ENCODE assay signal across 24 mouse cellular contexts in the genomic region with DNA sequence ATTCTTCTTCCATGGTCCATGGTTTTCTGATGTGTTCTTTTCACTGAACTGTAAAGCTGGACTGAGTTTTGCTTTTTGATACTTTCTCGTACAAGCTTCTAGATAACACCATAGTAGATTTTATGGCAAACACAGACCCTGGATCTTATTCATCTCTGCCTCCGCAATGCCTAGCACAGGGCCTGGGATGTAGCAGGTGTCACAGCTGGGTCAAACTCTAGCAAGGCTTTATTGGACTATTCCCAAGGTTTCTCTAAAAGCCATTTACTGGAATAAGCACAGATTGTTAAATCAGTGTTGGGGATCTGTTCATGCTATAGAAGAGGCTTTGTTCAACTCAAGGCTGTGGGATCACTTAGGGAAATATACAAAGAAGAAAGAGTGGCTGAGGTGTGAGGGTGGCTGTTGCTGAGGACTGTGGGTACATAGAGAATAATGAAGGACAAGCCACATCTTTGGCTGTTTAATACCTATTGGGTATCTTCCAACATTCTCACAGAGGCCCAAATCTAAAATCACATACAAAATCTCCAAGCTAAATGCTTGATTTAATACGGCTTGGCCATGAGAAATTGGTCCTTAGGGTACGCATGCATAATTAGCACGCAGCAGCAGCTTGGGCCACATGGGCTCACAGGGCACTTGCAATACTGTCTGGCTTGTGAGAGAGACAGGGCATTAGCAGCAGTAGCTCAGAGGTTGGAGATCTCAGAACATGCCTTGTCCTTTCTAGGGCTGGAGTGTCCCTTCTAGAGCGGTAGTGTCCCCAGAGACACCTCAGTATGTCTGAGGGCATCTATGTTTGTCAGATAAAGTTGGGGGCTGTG.
DNase-seq lines count a peak whose midpoint lies in the region; ATAC-seq and TF ChIP-seq lines count a peak whose summit lies in the region.
"Had no signal": no experiment of that assay in that cellular context is flagged by ENCODE, and none has a peak within 500 bp of the region (broad histone marks: within the 10 kb centered on the region; RNA-seq: fewer than 3 reads in every experiment).

No protein-coding gene starts in this region.

- no peaks in the 10 kb centered on the region for H3K9me3 ChIP-seq in forebrain, embryonic 14.5 days (replicated peaks; ENCODE audit: control insufficient read depth, low read length)
- H3K9me3 ChIP-seq in forebrain, postnatal 0 days (ENCODE audit: low read length): no peaks in the 10 kb centered on the region
- no peaks in the 10 kb centered on the region for H3K9me3 ChIP-seq in hindbrain, embryonic 15.5 days
- no peaks in the 10 kb centered on the region for H3K9me3 ChIP-seq in hindbrain, embryonic 11.5 days (ENCODE audit: control insufficient read depth, low read length)
- no peaks in the 10 kb centered on the region for H3K9me3 ChIP-seq in hindbrain, embryonic 16.5 days (ENCODE audit: control insufficient read depth, low read length)
- H3K9me3 ChIP-seq in midbrain, embryonic 14.5 days (ENCODE audit: control insufficient read depth, low read length): no peaks in the 10 kb centered on the region
- H3K9me3 ChIP-seq: embryonic facial prominence, embryonic 12.5 days; midbrain, embryonic 12.5 days had no signal

- H3K27me3 ChIP-seq in forebrain, embryonic 14.5 days (replicated peaks; ENCODE audit: control insufficient read depth, insufficient read depth, low read length): no peaks in the 10 kb centered on the region
- no peaks in the 10 kb centered on the region for H3K27me3 ChIP-seq in forebrain, postnatal 0 days (ENCODE audit: insufficient read depth, low read length)
- H3K27me3 ChIP-seq in hindbrain, embryonic 15.5 days: no peaks in the 10 kb centered on the region
- H3K27me3 ChIP-seq in hindbrain, embryonic 11.5 days (ENCODE audit: control insufficient read depth, insufficient read depth, low read length): no peaks in the 10 kb centered on the region
- H3K27me3 ChIP-seq in hindbrain, embryonic 16.5 days (replicated peaks; ENCODE audit: control insufficient read depth, insufficient read depth, low read length): no peaks in the 10 kb centered on the region
- H3K27me3 ChIP-seq in midbrain, embryonic 14.5 days (ENCODE audit: control insufficient read depth, insufficient read depth, low read length): no peaks in the 10 kb centered on the region
- H3K27me3 ChIP-seq: embryonic facial prominence, embryonic 12.5 days; midbrain, embryonic 12.5 days had no signal

- WGBS in forebrain, embryonic 14.5 days: 68% methylated on average over 6 of the region's 6 CpGs
- WGBS in forebrain, postnatal 0 days: 58% methylated on average over 6 of the region's 6 CpGs
- WGBS in hindbrain, embryonic 15.5 days: 56% methylated on average over 6 of the region's 6 CpGs
- 78% methylated on average over 6 of the region's 6 CpGs for WGBS in hindbrain, embryonic 11.5 days
- 42% methylated on average over 6 of the region's 6 CpGs for WGBS in hindbrain, embryonic 16.5 days
- 71% methylated on average over 6 of the region's 6 CpGs for WGBS in midbrain, embryonic 14.5 days

- no peaks in the 10 kb centered on the region for H3K36me3 ChIP-seq in forebrain, embryonic 14.5 days (ENCODE audit: control insufficient read depth, insufficient read depth, low read length)
- 0 out of 2 replicates have a peak, but pooled peaks cover 4% of the 10 kb centered on the region for H3K36me3 ChIP-seq in forebrain, postnatal 0 days (ENCODE audit: insufficient read depth)
- H3K36me3 ChIP-seq in hindbrain, embryonic 15.5 days: no peaks in the 10 kb centered on the region
- H3K36me3 ChIP-seq in hindbrain, embryonic 11.5 days (ENCODE audit: control insufficient read depth, insufficient read depth, low read length): no peaks in the 10 kb centered on the region
- no peaks in the 10 kb centered on the region for H3K36me3 ChIP-seq in hindbrain, embryonic 16.5 days (ENCODE audit: control insufficient read depth, insufficient read depth, low read length)
- no peaks in the 10 kb centered on the region for H3K36me3 ChIP-seq in midbrain, embryonic 14.5 days (ENCODE audit: control insufficient read depth, insufficient read depth, low read length)
- H3K36me3 ChIP-seq: embryonic facial prominence, embryonic 12.5 days; midbrain, embryonic 12.5 days had no signal

- H3K4me2 ChIP-seq in forebrain, embryonic 14.5 days (ENCODE audit: low read length): no peak overlapping the region
- no peak overlapping the region for H3K4me2 ChIP-seq in forebrain, postnatal 0 days (ENCODE audit: low read depth)
- no peak overlapping the region for H3K4me2 ChIP-seq in hindbrain, embryonic 15.5 days
- no peak overlapping the region for H3K4me2 ChIP-seq in hindbrain, embryonic 11.5 days (replicated peaks; ENCODE audit: low read depth, low read length)
- no peak overlapping the region for H3K4me2 ChIP-seq in hindbrain, embryonic 16.5 days (ENCODE audit: low read length)
- no peak overlapping the region for H3K4me2 ChIP-seq in midbrain, embryonic 14.5 days (ENCODE audit: low read length)
- H3K4me2 ChIP-seq: embryonic facial prominence, embryonic 12.5 days; heart, embryonic 11.5 days; midbrain, embryonic 12.5 days had no signal

- H3K9ac ChIP-seq in forebrain, embryonic 14.5 days (ENCODE audit: low read length): no peak overlapping the region
- no peak overlapping the region for H3K9ac ChIP-seq in forebrain, postnatal 0 days
- H3K9ac ChIP-seq in hindbrain, embryonic 15.5 days: no peak overlapping the region
- H3K9ac ChIP-seq in hindbrain, embryonic 11.5 days (ENCODE audit: low read depth, low read length): no peak overlapping the region
- H3K9ac ChIP-seq in hindbrain, embryonic 16.5 days (ENCODE audit: low read depth, low read length): no peak overlapping the region
- H3K9ac ChIP-seq in midbrain, embryonic 14.5 days (replicated peaks; ENCODE audit: low read length): no peak overlapping the region
- H3K9ac ChIP-seq: embryonic facial prominence, embryonic 12.5 days; liver, postnatal 0 days; midbrain, embryonic 12.5 days had no signal

- DNase-seq in forebrain, embryonic 14.5 days (ENCODE audit: low spot score): peak; percentile 17
- DNase-seq in forebrain, postnatal 0 days: no peak
- no peak for DNase-seq in hindbrain, embryonic 11.5 days (ENCODE audit: low spot score)
- peak; percentile 48 for DNase-seq in midbrain, embryonic 14.5 days
- no peak for DNase-seq in retina, embryonic 14.5 days (ENCODE audit: low spot score)
- DNase-seq: adrenal gland, postnatal 36 days; cerebellum, adult 11 months; cerebellum, adult 9-11 months; kidney, adult 18-20 months; kidney, postnatal 4 days; liver, postnatal 0 days; retina, postnatal 1 day; right cerebral cortex, postnatal 25 days; spleen, adult 18-20 months had no signal

- H3K4me1 ChIP-seq in forebrain, embryonic 14.5 days (ENCODE audit: control insufficient read depth, insufficient read depth, low read length): peaks cover 22% of the 10 kb centered on the region
- no peaks in the 10 kb centered on the region for H3K4me1 ChIP-seq in forebrain, postnatal 0 days (ENCODE audit: insufficient read depth)
- H3K4me1 ChIP-seq in hindbrain, embryonic 15.5 days (replicated peaks): peaks cover 18% of the 10 kb centered on the region
- no peaks in the 10 kb centered on the region for H3K4me1 ChIP-seq in hindbrain, embryonic 11.5 days (replicated peaks; ENCODE audit: control insufficient read depth, insufficient read depth, low read length)
- peaks cover 3% of the 10 kb centered on the region; the same call in 1 of the 2 replicates for H3K4me1 ChIP-seq in hindbrain, embryonic 16.5 days (ENCODE audit: control insufficient read depth, insufficient read depth, low read depth, low read length)
- peaks cover 5% of the 10 kb centered on the region; the same call in 1 of the 2 replicates for H3K4me1 ChIP-seq in midbrain, embryonic 14.5 days (ENCODE audit: control insufficient read depth, insufficient read depth, low read length)
- H3K4me1 ChIP-seq: embryonic facial prominence, embryonic 12.5 days had no signal

- H3K4me3 ChIP-seq in forebrain, embryonic 14.5 days (ENCODE audit: low read depth, low read length): no peak overlapping the region
- no peak overlapping the region for H3K4me3 ChIP-seq in forebrain, postnatal 0 days (ENCODE audit: low read depth, low read length)
- no peak overlapping the region for H3K4me3 ChIP-seq in hindbrain, embryonic 15.5 days
- no peak overlapping the region for H3K4me3 ChIP-seq in hindbrain, embryonic 11.5 days (ENCODE audit: low read depth, low read length)
- H3K4me3 ChIP-seq in hindbrain, embryonic 16.5 days (ENCODE audit: low read length): no peak overlapping the region
- no peak overlapping the region for H3K4me3 ChIP-seq in midbrain, embryonic 14.5 days (replicated peaks; ENCODE audit: low read depth, low read length)
- H3K4me3 ChIP-seq: embryonic facial prominence, embryonic 12.5 days; erythroblast, embryonic 14.5 days; midbrain, embryonic 12.5 days had no signal

- peak overlapping the region; percentile 30 for H3K27ac ChIP-seq in forebrain, embryonic 14.5 days (ENCODE audit: low read depth, low read length)
- no peak overlapping the region for H3K27ac ChIP-seq in forebrain, postnatal 0 days (ENCODE audit: low read depth, low read length)
- peak overlapping the region; percentile 22; the same call in 1 of the 2 replicates for H3K27ac ChIP-seq in hindbrain, embryonic 15.5 days (replicated peaks)
- H3K27ac ChIP-seq in hindbrain, embryonic 11.5 days (ENCODE audit: low read depth, low read length): no peak overlapping the region
- H3K27ac ChIP-seq in hindbrain, embryonic 16.5 days (ENCODE audit: low read depth, low read length): no peak overlapping the region
- H3K27ac ChIP-seq in midbrain, embryonic 14.5 days (replicated peaks; ENCODE audit: low read depth, low read length): 0 out of 2 replicates have a peak overlapping the region, but pooled peaks have one; percentile 10
- H3K27ac ChIP-seq: embryonic facial prominence, embryonic 12.5 days; macrophage; midbrain, embryonic 12.5 days had no signal

- peak; percentile 40; the same call in 1 of the 2 replicates for ATAC-seq in forebrain, embryonic 14.5 days
- no peak for ATAC-seq in forebrain, postnatal 0 days
- ATAC-seq in hindbrain, embryonic 15.5 days (ENCODE audit: low FRiP score, low read depth): peak; percentile 65; the same call in 1 of the 2 replicates
- no peak for ATAC-seq in hindbrain, embryonic 11.5 days (ENCODE audit: low FRiP score)
- ATAC-seq in hindbrain, embryonic 16.5 days: peak; percentile 68; the same call in 1 of the 2 replicates
- ATAC-seq in midbrain, embryonic 14.5 days (ENCODE audit: low FRiP score, low TSS enrichment): no peak; the same call in 1 of the 2 replicates
- no peak for ATAC-seq in megakaryocyte progenitor cell, adult 5-6 weeks (replicated peaks; ENCODE audit: poor library complexity)
- ATAC-seq: inflammation-experienced regulatory T-cells, adult 6 months; liver, postnatal 0 days; lung, postnatal 0 days had no signal

- TF ChIP-seq CTCF in forebrain, postnatal 0 days (IDR thresholded peaks at IDR 0.05; ENCODE audit: low read depth): no peak

Comparison
In these comparisons a context has a peak if more than half of its experiments do, and no peak if none do; other contexts are left out.
1. ATAC-seq: peak in forebrain, embryonic 14.5 days (single experiment), hindbrain, embryonic 15.5 days (single experiment) and hindbrain, embryonic 16.5 days (single experiment); none in forebrain, postnatal 0 days (single experiment), hindbrain, embryonic 11.5 days (single experiment), midbrain, embryonic 14.5 days (single experiment) and megakaryocyte progenitor cell, adult 5-6 weeks (single experiment).
2. DNase-seq: peak in forebrain, embryonic 14.5 days (single experiment) and midbrain, embryonic 14.5 days (single experiment); none in forebrain, postnatal 0 days (single experiment), hindbrain, embryonic 11.5 days (single experiment) and retina, embryonic 14.5 days (single experiment).
3. H3K27ac ChIP-seq: peak in forebrain, embryonic 14.5 days (single experiment), hindbrain, embryonic 15.5 days (single experiment) and midbrain, embryonic 14.5 days (single experiment); none in forebrain, postnatal 0 days (single experiment), hindbrain, embryonic 11.5 days (single experiment) and hindbrain, embryonic 16.5 days (single experiment).